Mouse (Mus musculus): ENCODE data around the gene Sub1.

Sub1 gene

DNA sequence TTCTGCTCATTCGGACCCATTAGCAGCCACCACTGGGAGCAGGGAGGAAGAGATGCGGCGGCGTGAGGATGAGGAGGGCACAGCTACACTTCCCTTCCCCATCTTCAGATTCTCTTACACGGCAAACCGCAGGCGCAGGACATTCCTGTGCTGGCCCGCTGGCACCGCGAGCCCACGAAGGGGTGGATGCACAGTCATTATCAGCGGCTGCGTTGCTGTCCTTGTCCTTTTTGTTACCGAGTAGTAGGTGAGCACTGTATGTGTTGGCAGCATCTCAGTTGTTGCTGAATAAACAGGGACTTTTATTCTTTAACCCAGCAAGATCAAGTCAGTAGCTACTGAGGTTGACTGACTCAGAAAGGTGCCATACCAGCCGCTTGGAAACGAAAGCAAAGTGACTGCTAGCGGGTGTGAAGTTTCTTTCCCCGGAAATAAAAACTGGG lies 13.8 kb upstream of the Sub1 start:
- DNase-seq (ENCODE audit: low spot score), result no peak

- no peak for DNase-seq (ENCODE audit: low spot score)
Observed at GRCm38 (mm10) chr15:12009712-12010601, 13.2 kb upstream of the Sub1 start.

GRCm38 (mm10) chr15:12008894-12009293 lies 12.1 kb upstream of the Sub1 start:
- DNase-seq (ENCODE audit: low spot score), result no peak

DNA sequence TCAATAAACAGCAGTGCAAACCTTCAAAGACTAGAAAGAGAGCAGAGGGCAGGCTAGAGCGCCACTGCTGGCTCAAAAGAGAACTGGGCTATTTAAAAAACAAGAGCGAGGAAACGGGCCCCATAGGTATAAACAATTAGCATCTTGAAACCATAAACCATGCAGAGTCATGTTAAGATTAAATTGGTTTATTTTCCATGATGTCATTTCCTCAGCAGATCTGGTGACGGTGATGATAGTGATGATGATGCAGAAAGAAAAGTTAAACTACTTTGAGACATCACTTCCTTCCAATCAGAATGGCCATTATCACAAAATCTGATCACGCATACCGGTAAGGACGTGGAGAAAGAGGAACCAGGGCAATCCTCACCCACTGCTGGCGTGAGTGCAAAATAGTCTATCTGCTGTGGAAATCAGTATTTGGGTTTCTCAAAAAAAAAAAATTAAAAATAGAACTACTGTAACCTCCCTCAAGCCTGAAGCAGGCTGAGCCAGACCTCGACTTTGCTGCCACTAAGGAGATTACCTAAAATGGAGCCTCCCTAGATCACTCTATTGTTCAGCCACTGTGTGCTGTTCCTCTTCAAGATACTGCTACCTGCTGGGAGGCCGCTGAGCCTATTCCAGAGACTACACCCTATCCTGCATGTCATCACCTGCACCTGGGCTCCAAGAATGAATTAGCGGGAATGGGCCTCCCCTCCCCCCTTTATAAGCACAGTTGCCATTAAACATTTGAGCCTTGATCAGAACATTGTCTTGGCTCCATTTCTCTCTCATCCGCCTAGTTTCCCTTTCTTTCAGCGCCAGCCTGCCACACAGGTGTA lies 11.4 kb upstream of the Sub1 start:
- no peak for DNase-seq (ENCODE audit: low spot score)

GRCm38 (mm10) chr15:12007421-12007820 lies 10.6 kb upstream of the Sub1 start:
- no peak for DNase-seq (ENCODE audit: low spot score)

DNA sequence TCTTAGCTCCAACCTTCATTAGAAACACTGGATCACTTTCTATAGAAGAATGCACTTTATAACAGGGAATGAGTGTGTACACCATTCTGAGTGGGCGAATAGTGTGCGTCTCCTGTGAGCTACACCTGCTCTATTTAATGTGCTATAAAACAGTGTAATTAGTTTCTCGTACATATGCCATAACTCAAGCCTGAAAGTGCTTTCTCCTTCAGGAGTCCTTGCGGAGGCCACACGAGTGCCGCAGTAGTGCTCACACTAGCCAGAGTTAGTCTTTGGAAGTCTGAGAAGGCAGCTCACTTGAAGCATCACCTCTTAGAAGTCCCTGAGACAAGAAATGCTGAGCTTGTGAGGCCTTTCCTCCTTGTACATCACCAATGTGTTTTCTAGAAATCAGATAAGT lies 9.4 kb upstream of the Sub1 start:
- no peak for DNase-seq (ENCODE audit: low spot score)

DNA sequence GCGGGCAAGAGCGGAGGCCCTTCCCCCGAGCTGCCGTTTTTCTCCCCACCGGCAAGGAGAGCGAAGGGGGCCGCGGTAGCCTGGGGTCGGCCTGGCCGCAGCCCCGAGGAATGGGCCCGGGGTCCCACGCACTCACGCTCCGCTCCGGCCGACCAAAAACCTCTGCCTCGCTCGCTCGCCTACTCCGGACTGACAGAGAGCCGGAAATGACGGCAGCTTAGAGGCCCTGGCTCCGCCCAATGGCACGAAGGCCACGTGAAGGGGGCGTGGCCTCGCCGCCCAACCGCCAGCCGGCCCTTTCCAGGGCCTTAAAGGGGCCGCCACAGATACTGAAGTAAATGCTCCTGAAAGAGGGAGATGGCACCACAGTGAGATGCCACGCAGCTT lies 975 bp downstream of the Sub1 start:
- DNase-seq (ENCODE audit: low spot score), result peak; percentile 99

DNA sequence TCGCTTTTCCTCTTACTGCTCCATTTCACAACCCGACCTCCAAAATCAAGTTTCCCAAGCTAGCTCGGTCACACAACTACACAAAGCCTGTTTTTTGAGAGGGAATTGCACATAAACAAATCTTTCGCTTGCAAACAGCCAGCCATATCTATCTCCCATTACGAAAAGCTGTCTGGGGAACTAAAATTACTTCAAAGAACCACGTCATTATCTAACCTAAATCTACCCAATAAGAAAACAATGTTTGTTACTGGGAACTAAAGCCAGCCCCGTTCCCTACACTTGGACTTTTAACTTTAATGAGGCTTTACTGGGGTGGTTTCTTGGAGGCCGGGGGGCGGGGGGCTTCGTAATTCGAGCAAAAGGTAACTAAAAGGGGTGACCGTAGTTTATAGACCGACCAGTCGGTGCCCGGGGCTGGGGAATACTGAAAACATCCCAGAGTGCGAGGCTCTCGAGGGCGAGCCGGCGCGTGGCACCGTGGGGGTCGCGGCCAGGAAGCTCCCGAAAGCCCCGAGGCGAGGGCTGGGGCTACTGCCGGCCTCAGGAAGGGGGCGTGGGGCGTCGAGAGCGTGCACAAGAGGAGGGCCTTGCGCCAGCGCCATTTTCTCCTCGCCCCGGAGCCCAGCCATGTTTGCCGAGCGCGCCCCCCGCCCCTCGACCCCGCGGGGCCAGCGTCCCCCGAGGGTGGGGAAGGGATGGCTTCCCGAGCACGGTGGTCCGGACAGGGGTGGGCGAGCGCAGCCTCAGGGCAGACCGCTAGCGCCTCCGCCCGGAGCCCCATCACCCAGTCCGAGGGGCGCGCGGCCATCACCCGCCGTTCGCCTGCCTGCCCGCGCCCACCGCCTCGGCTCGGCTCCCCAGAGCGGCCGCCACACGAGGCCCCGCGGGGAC lies 1.6 kb downstream of the Sub1 start:
- DNase-seq (ENCODE audit: low spot score), result peak; percentile 75

GRCm38 (mm10) chr15:11994006-11994405 lies 2.8 kb downstream of the Sub1 start:
- no peak for DNase-seq (ENCODE audit: low spot score)

DNA sequence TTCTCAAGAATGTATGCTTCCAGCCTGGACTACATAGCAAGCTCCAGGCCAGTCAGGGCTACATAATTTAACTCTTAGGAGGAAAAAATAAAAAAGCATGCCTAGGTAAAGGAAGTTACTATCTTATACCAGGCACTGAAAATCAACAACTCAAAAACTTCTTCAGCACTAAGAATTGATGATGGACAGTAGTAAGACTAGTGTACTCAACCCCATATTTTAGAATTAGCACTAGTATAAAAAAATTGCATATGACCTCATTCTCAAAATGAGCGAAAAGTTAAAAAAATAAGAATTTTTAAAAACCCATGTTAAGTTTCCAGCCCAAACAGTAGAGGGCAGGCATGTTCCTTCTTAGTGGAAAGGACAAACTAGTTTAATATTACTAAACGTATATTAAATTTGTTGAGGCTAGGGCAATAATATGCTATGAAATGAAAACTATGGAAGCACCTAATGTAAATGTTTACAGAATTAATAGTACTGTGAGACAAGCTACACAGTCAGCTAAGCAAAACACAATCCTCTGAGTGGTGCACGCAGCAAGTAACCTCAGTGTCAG lies 5.2 kb downstream of the Sub1 start:
- peak; percentile 21 for DNase-seq (ENCODE audit: low spot score)

DNA sequence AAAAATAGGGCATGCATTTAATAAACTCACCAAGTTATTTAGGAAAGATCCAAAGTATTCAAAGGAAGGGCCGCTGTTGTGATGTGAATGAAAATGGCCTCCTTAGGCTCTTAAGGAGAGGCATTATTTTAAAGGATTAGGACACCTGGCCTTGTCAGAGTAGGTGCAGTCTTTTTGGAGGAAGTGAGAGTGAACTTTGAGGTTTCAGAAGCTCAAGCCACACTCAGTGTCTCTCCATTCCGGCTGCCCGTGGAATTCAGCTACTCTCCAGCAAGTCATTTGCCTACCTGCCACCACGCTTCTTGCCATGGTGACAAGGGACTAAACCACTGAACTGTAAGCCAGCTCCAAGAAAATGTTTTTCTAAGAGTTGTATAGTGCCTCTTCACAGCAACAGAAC lies 8.2 kb downstream of the Sub1 start:
- DNase-seq (ENCODE audit: low spot score), result no peak

GRCm38 (mm10) chr15:11987892-11988291 lies 8.9 kb downstream of the Sub1 start:
- DNase-seq (ENCODE audit: low spot score), result no peak

DNA sequence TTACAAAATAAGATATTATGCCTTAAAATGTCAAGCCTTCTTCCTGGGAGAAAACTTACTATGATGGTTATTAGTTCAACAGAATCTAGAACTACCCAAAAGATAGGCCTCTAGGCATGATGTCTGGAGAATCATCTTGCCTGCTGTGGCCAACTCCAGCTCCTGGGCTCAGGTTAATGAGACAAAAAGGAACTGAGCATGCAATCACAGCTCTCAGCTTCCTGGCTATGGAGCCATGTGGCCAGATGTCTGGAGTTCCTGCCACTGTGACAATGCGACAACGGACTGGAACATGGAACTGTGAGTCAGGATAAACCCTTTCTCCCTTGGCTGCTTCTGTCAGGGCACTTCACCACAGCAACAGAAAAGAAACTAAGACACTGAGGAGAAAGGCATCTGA lies 14.8 kb downstream of the Sub1 start:
- no peak for DNase-seq (ENCODE audit: low spot score)

DNA sequence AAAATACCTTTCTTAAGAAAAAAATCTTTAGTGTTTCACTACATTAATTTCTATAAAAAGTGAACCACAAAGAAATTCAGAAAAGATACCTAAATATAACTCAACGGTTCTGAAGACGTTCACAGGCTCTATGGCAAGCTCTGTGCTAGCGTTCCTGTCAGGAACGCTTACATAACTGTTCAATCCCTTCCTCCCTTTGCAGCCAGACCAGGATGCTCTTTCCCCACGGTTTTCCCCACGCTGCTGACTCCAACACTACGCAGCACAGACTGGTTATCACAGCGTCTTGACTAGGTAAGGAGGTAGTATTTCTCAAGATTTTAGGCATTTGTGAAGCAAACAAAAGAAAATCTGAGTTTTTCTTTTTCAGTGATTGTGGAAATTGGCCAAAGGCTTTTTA lies 15.3 kb downstream of the Sub1 start:
- no peak for DNase-seq (ENCODE audit: low spot score)

DNA sequence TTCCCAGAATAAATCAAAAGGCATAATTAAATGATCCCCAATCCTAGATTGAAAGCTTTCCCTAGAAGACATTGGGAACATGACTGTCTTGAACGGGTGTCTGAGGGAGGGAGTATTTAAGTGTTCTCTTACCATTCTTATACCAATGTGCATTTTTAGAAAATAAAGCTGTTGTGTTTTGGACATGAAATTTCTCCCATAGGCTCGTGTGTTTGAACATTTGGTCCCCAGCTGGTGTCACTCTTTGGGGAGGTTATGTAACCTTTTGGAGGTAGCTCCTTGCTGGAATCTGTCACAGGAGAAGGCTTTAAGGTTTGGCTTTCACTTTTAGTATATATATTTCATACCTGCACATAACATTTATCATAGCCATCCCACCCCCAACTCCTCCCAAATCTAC lies 18.6 kb downstream of the Sub1 start:
- no peak for DNase-seq (ENCODE audit: low spot score)

DNA sequence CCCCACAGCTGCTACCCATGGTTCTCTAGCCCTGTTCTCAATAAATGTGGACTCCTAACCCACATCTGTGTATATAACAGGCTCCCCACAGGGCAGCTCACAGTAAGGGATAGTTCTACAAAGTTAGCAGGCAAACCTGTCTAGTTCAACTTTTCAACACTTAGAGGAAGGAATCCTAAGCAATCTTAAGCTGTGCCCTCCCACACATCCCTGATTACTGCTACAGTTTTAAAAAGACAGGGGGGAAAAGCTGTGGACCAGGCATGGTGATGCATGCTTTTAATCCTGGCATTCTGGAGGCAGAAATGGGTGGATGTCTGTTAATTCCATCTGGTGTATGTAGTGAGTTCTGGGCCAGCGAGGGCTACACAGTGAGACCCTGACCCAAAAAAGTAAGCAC lies 19.7 kb downstream of the Sub1 start:
- DNase-seq (ENCODE audit: low spot score), result no peak

- DNase-seq (ENCODE audit: low spot score), result no peak
Observed at GRCm38 (mm10) chr15:11975836-11976235, 20.9 kb downstream of the Sub1 start.

DNA sequence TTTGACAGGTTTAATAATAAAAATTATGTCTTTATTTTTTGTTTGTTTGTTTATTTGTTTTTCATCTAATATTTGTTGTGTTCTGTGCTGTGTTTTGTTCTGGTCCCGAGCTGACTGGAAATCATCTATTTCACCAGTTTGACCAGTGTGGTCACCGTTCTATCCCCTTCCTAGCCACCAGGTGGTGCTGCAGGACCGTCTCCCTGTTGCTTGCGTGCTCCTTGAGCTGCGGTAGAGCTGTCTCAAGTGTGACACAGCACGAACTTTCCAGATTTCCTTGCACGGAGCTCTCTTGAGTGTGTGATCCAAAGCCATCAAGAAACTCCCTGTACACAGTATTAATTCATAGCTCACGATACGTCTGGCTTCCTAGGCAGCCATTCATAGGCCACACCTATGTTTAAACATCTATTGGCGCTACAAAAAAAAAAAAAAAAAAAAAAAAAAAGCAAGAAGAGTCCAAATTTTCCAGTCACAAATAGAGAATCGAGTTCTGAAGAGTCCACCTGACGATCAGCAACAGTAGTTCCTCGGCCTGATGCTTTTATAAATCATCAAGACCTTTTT lies 24.8 kb downstream of the Sub1 start:
- peak; percentile 84 for DNase-seq (ENCODE audit: low spot score)

DNA sequence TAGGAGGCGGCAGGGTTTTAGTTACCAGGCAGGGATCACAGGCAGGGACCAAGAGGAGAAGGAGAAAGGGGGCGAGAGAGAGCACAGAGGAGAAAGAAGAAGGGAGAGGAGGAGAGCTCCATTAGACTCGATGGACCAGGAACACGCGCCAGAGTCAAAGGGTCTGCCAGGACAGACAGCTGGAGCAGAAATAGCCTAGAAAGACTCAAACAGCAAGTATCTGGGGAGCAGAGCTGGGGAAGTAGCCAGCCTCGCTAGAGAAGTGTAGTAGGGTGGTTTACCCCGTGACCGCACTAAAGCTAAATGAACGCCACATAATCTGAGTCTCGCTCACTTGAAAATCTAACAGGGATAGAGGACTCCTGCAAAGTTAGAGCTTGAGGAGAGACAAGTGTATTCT lies 26.2 kb downstream of the Sub1 start:
- no peak for DNase-seq (ENCODE audit: low spot score)

GRCm38 (mm10) chr15:11968851-11969250 lies 27.9 kb downstream of the Sub1 start:
- no peak for DNase-seq (ENCODE audit: low spot score)

DNA sequence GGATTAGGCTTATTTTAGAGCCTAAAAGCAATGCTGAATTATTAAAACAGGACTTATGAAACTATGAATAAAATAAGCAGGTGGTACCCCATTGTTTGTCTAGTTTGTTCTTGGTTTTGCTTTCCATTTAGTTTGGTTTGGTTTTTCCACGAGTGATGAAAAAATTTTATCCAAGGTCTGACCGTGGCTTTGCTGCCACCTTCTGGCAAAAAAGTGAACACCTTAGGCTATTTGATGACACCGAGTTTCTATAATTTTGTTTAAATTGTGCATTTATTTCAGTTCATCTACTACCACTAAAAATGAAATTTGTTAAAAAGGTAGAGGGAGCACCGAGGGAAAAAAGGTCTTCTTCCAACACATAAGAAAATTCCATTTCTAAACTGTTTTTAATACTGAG lies 30.4 kb downstream of the Sub1 start:
- DNase-seq (ENCODE audit: low spot score), result peak; percentile 75
